Mouse (Mus musculus): ENCODE results near the gene Mpp5. TPM values are rescaled to one million over a fixed set of nuclear protein-coding genes. Genes with fewer than 3 reads are reported as not detected.

The Mpp5 gene
- polyA plus RNA-seq, 1 experiment = 4.0 TPM

DNA sequence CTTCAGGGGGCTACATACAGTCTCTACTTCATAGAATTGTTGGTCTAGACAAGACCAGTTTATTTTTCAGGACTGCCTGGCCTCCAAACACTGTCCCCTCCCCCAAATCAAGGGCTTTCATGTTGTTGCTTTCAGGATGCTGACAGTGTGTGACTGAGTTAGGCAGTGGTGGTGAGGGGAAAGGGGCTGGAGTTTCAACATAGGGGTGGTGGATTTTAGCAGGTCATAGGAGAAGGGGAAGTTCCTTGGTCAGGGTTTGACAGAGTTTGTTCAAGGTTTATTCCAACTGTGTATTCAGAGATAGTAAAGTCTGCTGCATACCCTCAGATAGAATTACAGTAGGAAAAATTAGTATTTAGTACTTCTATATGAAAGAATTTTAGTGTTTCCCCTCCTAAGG lies 53.1 kb downstream of the Mpp5 start:
- H3K36me3 ChIP-seq (ENCODE audit: control insufficient read depth, insufficient read depth) = peaks cover 10% of the 10 kb centered on the region
- H3ac ChIP-seq (ENCODE audit: control insufficient read depth, insufficient read length) = no peak overlapping the region
- H3K79me2 ChIP-seq (ENCODE audit: control insufficient read depth, insufficient read depth) = no peaks in the 10 kb centered on the region
- no peak overlapping the region for H3K4me3 ChIP-seq
- H3K27me3 ChIP-seq (ENCODE audit: control insufficient read depth, insufficient read depth, insufficient read length) = no peaks in the 10 kb centered on the region
- no peak for TF ChIP-seq POLR2AphosphoS2 (IDR thresholded peaks at IDR 0.05; ENCODE audit: insufficient read length, low read depth)
- TF ChIP-seq MYOD1 (IDR thresholded peaks at IDR 0.05; ENCODE audit: control insufficient read depth in 1 of 3, insufficient read length in 2 of 3, low read depth in 2 of 3) = no peak
- TF ChIP-seq TCF12 (IDR thresholded peaks at IDR 0.05; ENCODE audit: insufficient read depth, poor library complexity, severe bottlenecking) = no peak
- TF ChIP-seq CEBPB (IDR thresholded peaks at IDR 0.05; ENCODE audit: insufficient read depth, poor library complexity, severe bottlenecking) = no peak
- TF ChIP-seq SRF (IDR thresholded peaks at IDR 0.05; ENCODE audit: control insufficient read depth, insufficient read length, low read depth) = no peak
- no peak for TF ChIP-seq USF1 (IDR thresholded peaks at IDR 0.05; ENCODE audit: low read depth)
- no peak for TF ChIP-seq REST (IDR thresholded peaks at IDR 0.05; ENCODE audit: insufficient read depth, insufficient read length)
- TF ChIP-seq TCF3 (IDR thresholded peaks at IDR 0.05; ENCODE audit: insufficient read length, low read depth) = no peak
- no peak for TF ChIP-seq MYOG (IDR thresholded peaks at IDR 0.05; ENCODE audit: control insufficient read depth in 1 of 3, insufficient read depth in 1 of 3, insufficient read length in 2 of 3, low read depth in 2 of 3)
- TF ChIP-seq E2F4 (IDR thresholded peaks at IDR 0.05; ENCODE audit: insufficient read depth) = no peak
- no peak for TF ChIP-seq MAX (IDR thresholded peaks at IDR 0.05; ENCODE audit: low read depth)
- no peak overlapping the region for H3K4me2 ChIP-seq (ENCODE audit: low read depth)

DNA sequence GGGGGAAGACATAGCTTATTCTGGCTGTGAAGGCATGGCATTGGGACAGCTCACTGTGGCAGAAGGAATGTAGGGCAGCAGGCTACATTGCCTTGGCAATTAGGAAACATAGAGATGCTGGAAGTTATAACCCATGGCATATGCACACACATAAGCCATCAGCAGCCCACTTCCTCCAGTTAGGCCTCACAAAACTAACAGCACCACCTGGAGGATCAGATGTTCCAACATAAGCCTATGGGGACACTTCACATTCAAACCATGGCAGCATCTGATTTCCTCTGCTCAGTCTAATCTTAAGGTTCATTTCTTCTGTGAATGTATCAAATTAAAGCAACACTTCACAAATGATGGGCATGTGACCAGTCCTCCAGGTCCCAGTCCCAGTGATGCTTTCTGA lies 65.7 kb downstream of the Mpp5 start:
- H3K36me3 ChIP-seq (ENCODE audit: control insufficient read depth, insufficient read depth) = no peaks in the 10 kb centered on the region

DNA sequence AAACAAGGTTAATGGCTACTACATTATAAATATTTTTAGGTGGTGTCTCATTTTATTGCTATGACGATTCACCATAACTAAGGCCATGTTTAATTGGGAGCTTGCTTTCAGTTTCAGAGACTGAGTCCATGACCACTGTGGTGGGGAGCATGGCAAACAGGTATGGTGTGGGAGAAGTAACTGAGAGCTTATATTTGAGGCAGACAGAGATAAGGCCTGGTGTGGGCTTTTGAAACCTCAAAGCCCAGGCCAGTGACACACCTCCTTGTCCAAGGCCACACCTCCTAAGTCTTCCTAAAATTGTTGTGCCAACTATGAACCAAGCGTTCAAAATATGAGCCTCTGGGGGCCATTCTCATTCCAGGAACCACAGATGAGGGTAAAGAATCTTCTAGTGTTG lies 85.8 kb downstream of the Mpp5 start:
- no peak overlapping the region for H3ac ChIP-seq (ENCODE audit: control insufficient read depth, insufficient read length)
- no peak overlapping the region for H3K4me2 ChIP-seq (ENCODE audit: low read depth)
- no peaks in the 10 kb centered on the region for H3K27me3 ChIP-seq (ENCODE audit: control insufficient read depth, insufficient read depth, insufficient read length)
- H3K4me3 ChIP-seq = no peak overlapping the region
- peaks cover 62% of the 10 kb centered on the region for H3K36me3 ChIP-seq (ENCODE audit: control insufficient read depth, insufficient read depth)
- TF ChIP-seq POLR2A (IDR thresholded peaks at IDR 0.05; ENCODE audit: insufficient read length, low read depth) (no peak), USF1 (IDR thresholded peaks at IDR 0.05; ENCODE audit: low read depth) (no peak), MYOD1 (IDR thresholded peaks at IDR 0.05; ENCODE audit: control insufficient read depth in 1 of 3, insufficient read length in 2 of 3, low read depth in 2 of 3) (no peak)
- H3K79me2 ChIP-seq (ENCODE audit: control insufficient read depth, insufficient read depth) = no peaks in the 10 kb centered on the region

More for the DNA sequence above, 65.7 kb downstream of the Mpp5 start:
- Histone ChIP-seq H3K79me2 (ENCODE audit: control insufficient read depth, insufficient read depth) (no peaks in the 10 kb centered on the region), H3K4me2 (ENCODE audit: low read depth) (no peak overlapping the region), H3ac (ENCODE audit: control insufficient read depth, insufficient read length) (no peak overlapping the region), H3K4me3 (no peak overlapping the region), H3K27me3 (ENCODE audit: control insufficient read depth, insufficient read depth, insufficient read length) (no peaks in the 10 kb centered on the region)
- TF ChIP-seq MAX (IDR thresholded peaks at IDR 0.05; ENCODE audit: low read depth) (no peak), MYOG (IDR thresholded peaks at IDR 0.05; ENCODE audit: control insufficient read depth in 1 of 3, insufficient read depth in 1 of 3, insufficient read length in 2 of 3, low read depth in 2 of 3) (no peak), E2F4 (IDR thresholded peaks at IDR 0.05; ENCODE audit: insufficient read depth) (no peak), TCF3 (IDR thresholded peaks at IDR 0.05; ENCODE audit: insufficient read length, low read depth) (no peak), USF1 (IDR thresholded peaks at IDR 0.05; ENCODE audit: low read depth) (no peak), MYOD1 (IDR thresholded peaks at IDR 0.05; ENCODE audit: control insufficient read depth in 1 of 3, insufficient read length in 2 of 3, low read depth in 2 of 3) (no peak), POLR2AphosphoS2 (IDR thresholded peaks at IDR 0.05; ENCODE audit: insufficient read length, low read depth) (no peak), TCF12 (IDR thresholded peaks at IDR 0.05; ENCODE audit: insufficient read depth, poor library complexity, severe bottlenecking) (no peak), REST (IDR thresholded peaks at IDR 0.05; ENCODE audit: insufficient read depth, insufficient read length) (no peak), SRF (IDR thresholded peaks at IDR 0.05; ENCODE audit: control insufficient read depth, insufficient read length, low read depth) (no peak)

DNA sequence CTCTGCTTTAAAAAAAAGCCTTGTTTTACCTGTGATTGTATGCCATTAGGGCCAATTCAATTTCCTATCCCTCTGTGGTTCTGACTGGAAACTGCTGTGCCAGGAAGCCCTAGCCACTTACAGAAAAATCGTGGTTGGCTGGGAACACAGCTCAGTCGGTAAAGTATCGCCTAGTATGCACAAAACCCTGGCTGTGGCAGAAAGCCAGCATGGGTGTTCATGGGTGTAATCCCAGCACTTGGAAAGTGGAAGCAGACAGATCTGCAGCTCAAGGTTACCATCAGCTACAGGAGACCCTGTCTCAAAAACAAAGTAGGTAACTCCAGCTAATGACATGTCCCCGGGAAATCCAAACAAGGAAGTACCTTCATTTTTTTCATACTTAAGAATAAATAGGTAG lies 91.2 kb downstream of the Mpp5 start:
- Histone ChIP-seq H3ac (ENCODE audit: control insufficient read depth, insufficient read length) (no peak overlapping the region), H3K4me2 (ENCODE audit: low read depth) (no peak overlapping the region), H3K4me3 (no peak overlapping the region), H3K27me3 (ENCODE audit: control insufficient read depth, insufficient read depth, insufficient read length) (no peaks in the 10 kb centered on the region), H3K79me2 (ENCODE audit: control insufficient read depth, insufficient read depth) (no peaks in the 10 kb centered on the region), H3K36me3 (ENCODE audit: control insufficient read depth, insufficient read depth) (peaks cover 77% of the 10 kb centered on the region)
- TF ChIP-seq MAX (IDR thresholded peaks at IDR 0.05; ENCODE audit: low read depth) = no peak
- TF ChIP-seq MYOD1 (IDR thresholded peaks at IDR 0.05; ENCODE audit: control insufficient read depth in 1 of 3, insufficient read length in 2 of 3, low read depth in 2 of 3) = no peak
- TF ChIP-seq POLR2A (IDR thresholded peaks at IDR 0.05; ENCODE audit: insufficient read length, low read depth) = no peak
- TF ChIP-seq MYOG (IDR thresholded peaks at IDR 0.05; ENCODE audit: control insufficient read depth in 1 of 3, insufficient read depth in 1 of 3, insufficient read length in 2 of 3, low read depth in 2 of 3) = no peak
- no peak for TF ChIP-seq POLR2AphosphoS2 (IDR thresholded peaks at IDR 0.05; ENCODE audit: insufficient read length, low read depth)
- TF ChIP-seq CEBPB (IDR thresholded peaks at IDR 0.05; ENCODE audit: insufficient read depth, poor library complexity, severe bottlenecking) = no peak
- no peak for TF ChIP-seq REST (IDR thresholded peaks at IDR 0.05; ENCODE audit: insufficient read depth, insufficient read length)

DNA sequence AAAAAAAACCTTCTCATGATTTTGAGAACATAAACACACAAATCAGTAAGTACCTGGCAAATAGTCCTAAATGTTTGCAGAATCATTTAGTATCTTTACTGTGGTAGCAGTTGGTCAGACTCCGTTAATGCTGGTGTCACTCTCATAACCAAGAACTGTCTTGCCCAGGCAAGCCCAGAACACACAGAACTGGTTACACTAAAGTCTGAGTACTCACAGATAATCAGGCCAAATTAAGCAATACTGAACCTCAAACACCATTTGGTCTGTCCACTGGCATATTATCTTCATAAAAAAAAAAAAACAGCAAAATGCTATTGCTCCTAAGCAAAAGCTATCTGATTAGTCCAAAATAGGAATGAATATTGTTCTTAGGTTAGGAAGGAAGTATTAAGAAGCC lies 93.7 kb downstream of the Mpp5 start:
- H3K4me2 ChIP-seq (ENCODE audit: low read depth) = no peak overlapping the region
- no peak overlapping the region for H3ac ChIP-seq (ENCODE audit: control insufficient read depth, insufficient read length)
- H3K27me3 ChIP-seq (ENCODE audit: control insufficient read depth, insufficient read depth, insufficient read length) = no peaks in the 10 kb centered on the region
- peaks cover 63% of the 10 kb centered on the region for H3K36me3 ChIP-seq (ENCODE audit: control insufficient read depth, insufficient read depth)
- H3K79me2 ChIP-seq (ENCODE audit: control insufficient read depth, insufficient read depth) = no peaks in the 10 kb centered on the region
- H3K4me3 ChIP-seq = no peak overlapping the region
- TF ChIP-seq SRF (IDR thresholded peaks at IDR 0.05; ENCODE audit: control insufficient read depth, insufficient read length, low read depth) (no peak), REST (IDR thresholded peaks at IDR 0.05; ENCODE audit: insufficient read depth, insufficient read length) (no peak), TCF3 (IDR thresholded peaks at IDR 0.05; ENCODE audit: insufficient read length, low read depth) (no peak), MYOG (IDR thresholded peaks at IDR 0.05; ENCODE audit: control insufficient read depth in 1 of 3, insufficient read depth in 1 of 3, insufficient read length in 2 of 3, low read depth in 2 of 3) (no peak), POLR2A (IDR thresholded peaks at IDR 0.05; ENCODE audit: insufficient read length, low read depth) (no peak), CEBPB (IDR thresholded peaks at IDR 0.05; ENCODE audit: insufficient read depth, poor library complexity, severe bottlenecking) (no peak), MYOD1 (IDR thresholded peaks at IDR 0.05; ENCODE audit: control insufficient read depth in 1 of 3, insufficient read length in 2 of 3, low read depth in 2 of 3) (no peak), USF1 (IDR thresholded peaks at IDR 0.05; ENCODE audit: low read depth) (no peak), MAX (IDR thresholded peaks at IDR 0.05; ENCODE audit: low read depth) (no peak), POLR2AphosphoS2 (IDR thresholded peaks at IDR 0.05; ENCODE audit: insufficient read length, low read depth) (no peak), E2F4 (IDR thresholded peaks at IDR 0.05; ENCODE audit: insufficient read depth) (no peak)

Measured in myocyte (in vitro differentiated cells).